In genomic region chr14:21018977-21019376, GRCm38 (mm10) we compare ENCODE assay signal across 10 mouse cellular contexts. TPM values are rescaled to one million over a fixed set of nuclear protein-coding genes. Genes with fewer than 3 reads are reported as not detected.
DNase-seq lines count a peak whose midpoint lies in the region; ATAC-seq lines count a peak whose summit lies in the region.
"Had no signal": no experiment of that assay in that cellular context is flagged by ENCODE, and none has a peak within 500 bp of the region (broad histone marks: within the 10 kb centered on the region; RNA-seq: fewer than 3 reads in every experiment).

No protein-coding gene starts in this region.

- H3K27ac ChIP-seq in kidney, embryonic 15.5 days = no peak overlapping the region
- H3K27ac ChIP-seq: liver, embryonic 15.5 days had no signal

- no peaks in the 10 kb centered on the region for H3K9me3 ChIP-seq in kidney, embryonic 15.5 days (replicated peaks)
- H3K9me3 ChIP-seq: liver, embryonic 15.5 days had no signal

- peaks cover 79% of the 10 kb centered on the region for H3K36me3 ChIP-seq in kidney, embryonic 15.5 days

- no peak overlapping the region for H3K4me3 ChIP-seq in kidney, embryonic 15.5 days (replicated peaks)
- H3K4me3 ChIP-seq: erythroblast, embryonic 14.5 days; liver, embryonic 15.5 days had no signal

- H3K9ac ChIP-seq in kidney, embryonic 15.5 days = no peak overlapping the region
- H3K9ac ChIP-seq: liver, embryonic 15.5 days had no signal

- no peaks in the 10 kb centered on the region for H3K27me3 ChIP-seq in kidney, embryonic 15.5 days
- H3K27me3 ChIP-seq: liver, embryonic 15.5 days had no signal

- peak; percentile 55 for DNase-seq in kidney, adult 9 months
- DNase-seq in B cell, adult 2 months = peak; percentile 29 to 33
- DNase-seq in MEL-GATA-1-ER (ENCODE audit: extremely low read depth, low read depth) = peak; percentile 16
- DNase-seq in embryo, embryonic 11 days = peak; percentile 59
- peak; percentile 39 for DNase-seq in lung, postnatal 10 days
- no peak for DNase-seq in urinary bladder, postnatal 10 days (ENCODE audit: low spot score)
- no peak for DNase-seq in testis, postnatal 14 days (ENCODE audit: low spot score)

- WGBS in kidney, embryonic 15.5 days = 57% methylated on average over 3 of the region's 3 CpGs

- no peak for ATAC-seq in kidney, embryonic 15.5 days (replicated peaks; ENCODE audit: low FRiP score)

- H3K4me1 ChIP-seq in kidney, embryonic 15.5 days = no peaks in the 10 kb centered on the region
- H3K4me1 ChIP-seq: liver, embryonic 15.5 days had no signal

- no peak overlapping the region for H3K4me2 ChIP-seq in kidney, embryonic 15.5 days
- H3K4me2 ChIP-seq: liver, embryonic 15.5 days had no signal

RNA-seq across cellular contexts. Expression of gene Ap3m1, which starts 33.3 kb away (rescaled TPM):
- 74.6 and 77.8 TPM in 2 replicates for polyA plus RNA-seq in kidney, embryonic 15.5 days (2015; fragmentation: Nextera tagmentation; extraction: Ambion mirVana)

RNA-seq across cellular contexts. Expression of gene Adk, which starts 33.4 kb away (rescaled TPM):
- polyA plus RNA-seq in kidney, embryonic 15.5 days (2015; fragmentation: Nextera tagmentation; extraction: Ambion mirVana) = 156 and 168 TPM in 2 replicates

Comparison
In these comparisons a context has a peak if more than half of its experiments do, and no peak if none do; other contexts are left out.
1. DNase-seq: peak in kidney, adult 9 months (single experiment), B cell, adult 2 months (2 of 2), MEL-GATA-1-ER (single experiment), embryo, embryonic 11 days (single experiment) and lung, postnatal 10 days (single experiment); none in urinary bladder, postnatal 10 days (single experiment) and testis, postnatal 14 days (single experiment).